Mouse (Mus musculus): ENCODE results near the gene Srebf1.

The Srebf1 gene

DNA sequence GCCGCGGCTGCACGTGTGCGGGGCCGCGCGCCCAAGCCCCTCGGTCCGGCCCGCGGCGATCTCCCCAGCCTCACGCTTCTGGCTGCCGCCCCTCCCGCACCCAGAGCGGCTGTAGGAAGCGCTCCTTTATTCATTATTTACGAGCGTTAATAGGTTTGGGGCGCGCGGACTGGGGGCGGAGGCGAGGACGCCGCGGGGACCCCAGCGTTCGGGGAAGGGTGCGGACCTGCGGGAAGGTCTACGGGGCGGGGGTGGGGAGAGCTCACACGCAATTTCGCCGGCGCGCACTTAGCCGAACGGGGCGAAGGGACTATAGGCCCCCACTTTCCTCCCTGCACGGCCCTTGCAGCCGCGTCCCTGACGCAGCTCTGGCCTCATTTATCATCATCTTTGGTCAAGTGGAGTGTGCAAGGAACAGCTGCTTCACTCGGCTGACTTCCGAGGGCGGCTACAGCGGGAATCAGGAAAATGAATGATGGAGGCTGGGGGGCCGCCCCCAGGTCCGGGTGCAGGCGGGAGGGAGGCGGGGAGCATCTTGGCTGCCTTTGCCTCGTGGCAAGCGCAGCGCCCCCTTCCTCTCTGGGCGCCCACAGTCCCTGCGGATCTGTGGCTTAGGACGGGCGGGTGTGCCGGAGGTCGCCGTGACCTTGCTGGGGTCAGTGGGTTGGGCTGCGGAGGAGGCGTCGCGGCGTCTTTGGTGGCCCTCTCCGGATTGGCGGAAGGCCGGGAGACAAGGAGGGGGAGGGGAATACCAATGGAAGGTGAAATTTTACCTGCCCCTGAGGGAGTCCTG is 46.0 kb downstream of the Srebf1 start:
- DNase-seq = peak; percentile 82

- peak; percentile 56 for DNase-seq
These were observed 46.8 kb downstream of the Srebf1 start for GRCm38 (mm10) chr11:60175371-60176181.

DNA sequence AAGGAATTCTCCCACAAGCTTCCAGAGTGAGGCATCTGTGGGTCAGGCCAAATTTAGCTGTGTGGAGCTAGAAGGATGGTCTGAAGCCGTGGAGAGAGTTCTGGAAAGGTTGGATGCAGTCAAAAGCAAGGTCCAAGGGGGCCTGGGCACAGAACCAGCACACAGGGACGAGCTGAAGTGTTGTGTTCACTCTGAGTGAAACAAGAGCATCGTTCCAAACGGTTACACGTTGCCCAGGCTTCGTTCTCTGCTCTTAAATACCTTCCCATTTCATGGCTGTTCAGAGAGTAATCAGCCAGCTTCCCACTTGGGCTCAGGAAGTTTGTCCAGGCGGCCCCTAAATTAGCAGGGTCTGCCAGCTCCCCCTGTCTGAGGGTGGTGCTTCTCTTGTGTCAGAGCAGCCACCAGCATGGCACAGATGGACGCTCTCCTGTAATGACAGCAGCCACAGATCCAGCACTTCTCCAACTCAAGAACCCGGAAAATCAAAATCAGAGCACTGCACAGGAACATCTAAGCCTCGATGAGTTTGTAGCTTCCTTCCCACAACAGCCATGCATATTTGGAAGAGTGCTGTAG is 48.7 kb downstream of the Srebf1 start:
- DNase-seq = no peak

DNA sequence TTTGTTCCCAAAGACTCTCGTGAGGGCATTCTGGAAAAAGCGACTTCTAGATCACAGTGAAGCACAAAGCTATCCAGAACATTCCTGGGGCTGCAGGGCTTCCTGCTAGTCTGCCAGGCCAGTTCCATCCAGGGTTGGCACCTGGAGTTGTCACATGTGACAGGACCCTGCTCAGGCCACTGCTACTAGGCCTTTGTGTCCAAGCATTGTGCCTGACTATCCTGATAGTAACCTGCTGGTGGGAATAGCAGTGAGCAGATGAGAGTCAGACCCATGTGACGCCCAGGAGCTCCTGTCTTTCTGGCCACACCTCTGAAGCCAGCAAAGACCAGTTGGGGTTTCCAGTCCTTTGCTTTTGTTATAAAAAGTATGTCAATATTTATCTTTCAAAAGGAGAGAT is 50.3 kb downstream of the Srebf1 start:
- DNase-seq = no peak

GRCm38 (mm10) chr11:60168780-60169179 is 53.6 kb downstream of the Srebf1 start:
- no peak for DNase-seq

GRCm38 (mm10) chr11:60165076-60165475 is 57.3 kb downstream of the Srebf1 start:
- DNase-seq = no peak

DNA sequence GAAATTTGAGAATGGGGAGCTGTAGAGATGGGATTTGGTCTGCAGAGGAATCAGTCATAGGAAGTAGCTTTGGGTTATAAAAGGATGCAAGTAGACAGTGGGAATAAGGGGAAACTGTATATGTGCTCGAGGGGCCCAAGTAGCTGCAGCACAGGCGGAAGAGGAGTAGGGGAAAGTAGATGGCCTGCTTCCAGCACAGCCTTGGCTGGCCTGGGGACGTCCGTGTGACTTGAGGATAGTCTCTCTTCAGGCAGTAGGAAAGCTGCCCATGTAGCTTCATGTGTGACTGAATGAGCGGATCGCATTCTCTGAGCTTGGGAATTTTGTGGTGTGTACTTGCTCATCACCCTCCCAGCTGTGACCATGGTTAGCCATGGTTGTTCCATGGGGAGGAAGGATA is 57.9 kb downstream of the Srebf1 start:
- no peak for DNase-seq

GRCm38 (mm10) chr11:60163362-60163761 is 59.0 kb downstream of the Srebf1 start:
- no peak for DNase-seq

GRCm38 (mm10) chr11:60162547-60162946 is 59.8 kb downstream of the Srebf1 start:
- no peak for DNase-seq

GRCm38 (mm10) chr11:60161146-60161874 is 61.1 kb downstream of the Srebf1 start:
- DNase-seq = no peak

GRCm38 (mm10) chr11:60160454-60161114 is 61.8 kb downstream of the Srebf1 start:
- no peak for DNase-seq

GRCm38 (mm10) chr11:60159955-60160354 is 62.4 kb downstream of the Srebf1 start:
- no peak for DNase-seq

- no peak for DNase-seq
These were observed 64.1 kb downstream of the Srebf1 start for GRCm38 (mm10) chr11:60158271-60158670.

GRCm38 (mm10) chr11:60155690-60156089 is 66.7 kb downstream of the Srebf1 start:
- DNase-seq = no peak

- DNase-seq = no peak
These were observed 68.4 kb downstream of the Srebf1 start for GRCm38 (mm10) chr11:60153936-60154335.

GRCm38 (mm10) chr11:60152339-60152738 is 70.0 kb downstream of the Srebf1 start:
- DNase-seq = no peak

DNA sequence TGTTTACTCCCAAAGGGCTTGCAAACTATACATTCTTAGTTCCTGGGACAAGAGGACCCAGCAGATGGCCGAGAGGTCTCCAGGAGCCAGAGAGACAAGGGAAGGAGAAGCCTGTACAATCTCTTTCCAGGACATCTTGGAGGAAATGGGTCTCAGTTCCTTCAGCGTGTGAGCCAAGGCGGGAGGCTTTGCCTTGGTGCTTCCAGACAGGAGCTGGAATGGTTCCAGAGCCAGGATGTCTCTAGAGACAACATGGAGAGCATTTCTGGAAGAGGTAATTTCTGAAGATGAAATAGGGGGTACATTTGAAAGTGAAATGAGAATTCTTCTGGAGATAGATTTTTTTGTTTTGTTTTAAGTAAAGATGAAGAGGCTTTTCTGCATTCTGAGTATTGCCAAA is 71.7 kb downstream of the Srebf1 start:
- no peak for DNase-seq

All from kidney, adult 11 months (tissue).